Mouse (Mus musculus) subcutaneous adipose tissue, adult 2 months (tissue): ENCODE data around the gene Ankrd33b. TPM values are rescaled to one million over a fixed set of nuclear protein-coding genes. Genes with fewer than 3 reads are reported as not detected.

Source experiments
- polyA plus RNA-seq: library from polyadenylated mRNA; depleted of rRNA; stranded (reverse); fragments of >200 nt; gene quantifications from 2 replicates; pipeline ENCODE4 v1.2.3, GENCODE M21; 2012; ENCODE audit warnings: low replicate concordance; rRNA removed

Ankrd33b gene
- 0.76 and 3.2 TPM in 2 replicates for polyA plus RNA-seq

DNA sequence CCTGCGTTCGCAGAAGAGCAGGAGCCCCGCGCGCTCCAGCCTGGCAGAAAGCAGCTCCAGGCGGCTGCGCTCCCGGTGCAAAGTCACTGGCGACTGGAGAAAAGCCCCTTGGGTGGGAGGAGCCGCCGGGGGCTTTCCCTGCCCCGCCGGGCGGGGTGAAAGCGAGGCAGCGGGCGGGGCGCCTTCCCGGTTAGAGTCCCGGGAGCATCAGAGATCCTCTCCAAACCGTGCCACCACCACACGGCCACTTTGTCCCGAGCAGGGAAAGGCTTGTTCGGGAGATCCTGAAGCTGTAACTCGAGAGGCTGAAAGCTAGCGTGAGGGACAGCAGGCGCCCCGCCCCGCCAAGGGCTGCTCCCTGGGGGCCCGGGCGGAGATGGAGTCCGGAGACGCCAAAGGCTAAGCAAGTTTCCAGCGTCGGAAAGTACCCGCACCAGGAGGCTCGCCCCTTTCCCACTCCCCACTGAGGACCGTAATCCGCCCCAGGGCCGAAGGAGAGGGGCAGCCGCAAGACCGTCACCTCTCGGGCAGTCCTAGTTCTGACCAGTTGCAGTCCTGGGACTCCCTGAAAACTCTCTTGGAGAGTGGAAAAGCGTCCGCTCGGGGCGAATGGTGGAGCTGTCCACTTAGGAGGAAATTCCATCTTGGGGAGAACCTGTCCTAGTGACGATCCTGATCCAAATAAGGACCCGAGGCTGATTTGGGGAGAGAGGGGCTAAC, at the start of gene Ankrd33b:
Gene Ankrd33b, minus strand, starts transcription at position 246 of the 720 bp plus-strand sequence.

Other genes with a start within 250 kb of the Ankrd33b start
- 65.8 and 139 TPM in 2 replicates for gene Dap, start 143.4 kb downstream of the Ankrd33b start, polyA plus RNA-seq
- 2.5 and 6.3 TPM in 2 replicates for gene Ropn1l, start 86.0 kb upstream of the Ankrd33b start, polyA plus RNA-seq
- gene March6, start 163.3 kb upstream of the Ankrd33b start, polyA plus RNA-seq: 21.1 and 23.6 TPM in 2 replicates
- 69.5 and 268 TPM in 2 replicates for gene Cmbl, start 197.7 kb upstream of the Ankrd33b start, polyA plus RNA-seq
- gene Cct5, start 234.1 kb upstream of the Ankrd33b start, polyA plus RNA-seq: 96.5 and 173 TPM in 2 replicates
- 9.7 and 18.7 TPM in 2 replicates for gene Fam173b, start 234.1 kb upstream of the Ankrd33b start, polyA plus RNA-seq